Mouse (Mus musculus): Measurements from ENCODE around the gene Clstn1. TPM values are rescaled to one million over a fixed set of nuclear protein-coding genes. Genes with fewer than 3 reads are reported as not detected.

Gene Clstn1
- total and polyA plus RNA-seq, 2 experiments from 2014 or later, result 14.3 to 37.9 TPM

DNA sequence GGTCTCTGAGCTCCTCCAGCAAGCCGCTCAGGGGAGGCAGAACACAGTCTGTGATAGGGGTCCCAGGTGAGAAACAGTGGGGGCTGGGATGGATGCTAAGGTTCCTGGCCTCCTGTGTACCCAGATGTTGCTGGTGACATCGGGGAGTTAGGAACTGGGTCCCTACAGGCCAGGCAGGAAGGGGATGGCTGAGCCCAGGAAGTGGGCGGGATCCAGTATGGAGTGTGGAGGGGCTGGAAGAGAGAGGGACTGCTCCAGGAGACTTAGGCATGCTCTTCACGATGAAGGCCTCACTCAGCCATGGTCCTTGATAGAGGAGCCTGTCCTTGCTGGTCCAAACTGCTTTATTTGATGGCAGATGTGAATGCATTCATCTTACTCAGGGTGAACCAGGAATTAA lies 13.9 kb downstream of the Clstn1 start:
- H3K27ac ChIP-seq (ENCODE audit: low read depth), result no peak overlapping the region
- WGBS, result 76% methylated on average over 4 of the region's 4 CpGs
- no peak for ATAC-seq (ENCODE audit: insufficient read depth, low read depth)
- DNase-seq (ENCODE audit: low spot score), result no peak
- H3K4me1 ChIP-seq (ENCODE audit: control insufficient read depth, insufficient read depth), result peaks cover 5% of the 10 kb centered on the region
- H3K36me3 ChIP-seq (replicated peaks; ENCODE audit: control insufficient read depth, insufficient read depth, low read length), result no peaks in the 10 kb centered on the region
- no peak for TF ChIP-seq CTCF (IDR thresholded peaks at IDR 0.05; ENCODE audit: low read depth)
- TF ChIP-seq EP300 (IDR thresholded peaks at IDR 0.05; ENCODE audit: low read depth), result no peak
- H3K4me3 ChIP-seq (ENCODE audit: low read depth, low read length), result no peak overlapping the region
- H3K9ac ChIP-seq (replicated peaks; ENCODE audit: low read depth, low read length), result no peak overlapping the region
- H3K9me3 ChIP-seq (replicated peaks; ENCODE audit: control insufficient read depth, low read length), result no peaks in the 10 kb centered on the region
- peaks cover 46% of the 10 kb centered on the region for H3K27me3 ChIP-seq (ENCODE audit: control insufficient read depth, insufficient read depth, low read length)
- no peak overlapping the region for H3K4me2 ChIP-seq (ENCODE audit: low read depth, low read length)

DNA sequence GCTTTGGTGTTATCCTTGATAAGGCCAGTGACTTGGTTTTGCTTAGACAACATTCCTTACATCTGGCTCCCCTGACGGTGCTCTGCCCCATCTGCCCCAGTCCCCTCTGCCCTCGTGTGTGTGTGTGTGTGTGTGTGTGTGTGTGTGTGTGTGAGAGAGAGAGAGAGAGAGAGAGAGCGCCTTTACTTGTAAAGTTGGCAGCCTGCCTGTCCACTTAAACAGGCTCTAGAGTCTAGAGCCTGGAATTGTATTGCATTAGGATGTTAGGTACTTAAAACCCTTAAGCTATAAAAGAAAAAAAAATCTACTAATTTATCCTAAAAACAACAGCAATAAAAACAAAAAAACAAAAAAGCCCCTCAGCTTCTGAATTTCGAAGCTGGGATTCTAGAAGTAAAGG lies 15.2 kb downstream of the Clstn1 start:
- ATAC-seq (ENCODE audit: insufficient read depth, low read depth), result 0 out of 2 replicates have a peak, but pooled peaks have one; percentile 27

GRCm38 (mm10) chr4:149602236-149602635 lies 16.0 kb downstream of the Clstn1 start:
- peaks cover 5% of the 10 kb centered on the region for H3K4me1 ChIP-seq (ENCODE audit: control insufficient read depth, insufficient read depth)
- no peak overlapping the region for H3K27ac ChIP-seq (ENCODE audit: low read depth)
- H3K4me2 ChIP-seq (ENCODE audit: low read depth, low read length), result no peak overlapping the region
- no peak overlapping the region for H3K9ac ChIP-seq (replicated peaks; ENCODE audit: low read depth, low read length)
- TF ChIP-seq CTCF (IDR thresholded peaks at IDR 0.05; ENCODE audit: low read depth) (no peak), EP300 (IDR thresholded peaks at IDR 0.05; ENCODE audit: low read depth) (no peak)
- no peaks in the 10 kb centered on the region for H3K36me3 ChIP-seq (replicated peaks; ENCODE audit: control insufficient read depth, insufficient read depth, low read length)
- 71% methylated on average over 7 of the region's 7 CpGs for WGBS
- no peak for DNase-seq (ENCODE audit: low spot score)
- no peak for ATAC-seq (ENCODE audit: insufficient read depth, low read depth)
- peaks cover 58% of the 10 kb centered on the region for H3K27me3 ChIP-seq (ENCODE audit: control insufficient read depth, insufficient read depth, low read length)
- no peaks in the 10 kb centered on the region for H3K9me3 ChIP-seq (replicated peaks; ENCODE audit: control insufficient read depth, low read length)
- H3K4me3 ChIP-seq (ENCODE audit: low read depth, low read length), result no peak overlapping the region

More for the DNA sequence above, 15.2 kb downstream of the Clstn1 start:
- Histone ChIP-seq H3K9ac (replicated peaks; ENCODE audit: low read depth, low read length) (no peak overlapping the region), H3K4me2 (ENCODE audit: low read depth, low read length) (no peak overlapping the region), H3K4me3 (ENCODE audit: low read depth, low read length) (no peak overlapping the region), H3K36me3 (replicated peaks; ENCODE audit: control insufficient read depth, insufficient read depth, low read length) (no peaks in the 10 kb centered on the region), H3K27me3 (ENCODE audit: control insufficient read depth, insufficient read depth, low read length) (peaks cover 52% of the 10 kb centered on the region), H3K9me3 (replicated peaks; ENCODE audit: control insufficient read depth, low read length) (no peaks in the 10 kb centered on the region), H3K4me1 (ENCODE audit: control insufficient read depth, insufficient read depth) (peaks cover 5% of the 10 kb centered on the region), H3K27ac (ENCODE audit: low read depth) (no peak overlapping the region)
- DNase-seq (ENCODE audit: low spot score), result no peak
- 19% methylated on average over 4 of the region's 4 CpGs for WGBS
- TF ChIP-seq CTCF (IDR thresholded peaks at IDR 0.05; ENCODE audit: low read depth), result no peak
- no peak for TF ChIP-seq EP300 (IDR thresholded peaks at IDR 0.05; ENCODE audit: low read depth)

DNA sequence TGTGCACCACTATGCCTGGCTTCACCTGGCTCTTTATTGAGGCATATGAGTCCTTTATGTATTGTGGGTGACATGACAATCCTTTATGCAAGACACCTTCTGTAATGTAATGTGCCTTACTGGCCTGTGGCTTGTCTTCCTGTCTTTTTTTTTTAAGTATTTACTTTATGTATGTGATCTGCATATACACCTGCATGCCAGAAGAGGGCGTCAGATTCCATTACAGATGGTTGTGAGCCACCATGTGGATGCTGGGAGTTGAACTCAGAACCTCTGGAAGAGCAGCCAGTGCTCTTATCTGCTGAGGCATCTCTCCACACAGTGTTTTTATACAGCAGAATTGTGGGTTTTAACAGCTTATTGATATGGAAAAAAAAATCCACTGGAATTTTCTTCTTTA lies 17.6 kb downstream of the Clstn1 start:
- ATAC-seq (ENCODE audit: insufficient read depth, low read depth), result no peak
- H3K27ac ChIP-seq (ENCODE audit: low read depth), result no peak overlapping the region

DNA sequence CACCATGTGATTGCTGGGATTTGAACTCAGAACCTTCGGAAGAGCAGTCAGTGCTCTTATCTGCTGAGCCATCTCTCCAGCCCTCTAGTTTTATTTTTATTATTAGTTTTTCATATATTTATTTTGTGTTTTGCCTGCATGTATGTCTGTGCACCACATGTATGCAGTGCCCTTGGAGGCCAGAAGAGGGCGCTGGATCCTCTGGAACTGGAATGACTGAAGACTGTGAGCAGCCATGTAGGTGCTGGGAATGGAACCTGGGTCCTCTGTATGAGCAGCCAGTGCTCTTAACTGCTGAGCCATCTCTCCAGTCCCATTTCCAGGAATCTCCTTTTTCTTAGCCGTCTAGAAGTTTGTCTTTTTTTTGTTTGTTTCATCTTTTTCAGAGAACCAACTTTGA lies 18.2 kb downstream of the Clstn1 start:
- Histone ChIP-seq H3K27me3 (ENCODE audit: control insufficient read depth, insufficient read depth, low read length) (peaks cover 50% of the 10 kb centered on the region), H3K4me3 (ENCODE audit: low read depth, low read length) (no peak overlapping the region), H3K9me3 (replicated peaks; ENCODE audit: control insufficient read depth, low read length) (no peaks in the 10 kb centered on the region), H3K27ac (ENCODE audit: low read depth) (no peak overlapping the region), H3K4me2 (ENCODE audit: low read depth, low read length) (no peak overlapping the region), H3K4me1 (ENCODE audit: control insufficient read depth, insufficient read depth) (peaks cover 5% of the 10 kb centered on the region), H3K36me3 (replicated peaks; ENCODE audit: control insufficient read depth, insufficient read depth, low read length) (no peaks in the 10 kb centered on the region), H3K9ac (replicated peaks; ENCODE audit: low read depth, low read length) (no peak overlapping the region)
- DNase-seq (ENCODE audit: low spot score) (no peak), ATAC-seq (ENCODE audit: insufficient read depth, low read depth) (no peak)
- TF ChIP-seq CTCF (IDR thresholded peaks at IDR 0.05; ENCODE audit: low read depth) (peak; percentile 5; the same call in 1 of the 2 replicates), EP300 (IDR thresholded peaks at IDR 0.05; ENCODE audit: low read depth) (no peak)
- WGBS, result 77% methylated on average over 3 of the region's 3 CpGs

More for the DNA sequence above, 17.6 kb downstream of the Clstn1 start:
- peaks cover 57% of the 10 kb centered on the region for H3K27me3 ChIP-seq (ENCODE audit: control insufficient read depth, insufficient read depth, low read length)
- H3K36me3 ChIP-seq (replicated peaks; ENCODE audit: control insufficient read depth, insufficient read depth, low read length), result no peaks in the 10 kb centered on the region
- TF ChIP-seq EP300 (IDR thresholded peaks at IDR 0.05; ENCODE audit: low read depth), result no peak
- no peak for TF ChIP-seq CTCF (IDR thresholded peaks at IDR 0.05; ENCODE audit: low read depth)
- WGBS, result 56% methylated on average over 1 of the region's 1 CpGs
- no peaks in the 10 kb centered on the region for H3K9me3 ChIP-seq (replicated peaks; ENCODE audit: control insufficient read depth, low read length)
- no peak for DNase-seq (ENCODE audit: low spot score)
- peaks cover 5% of the 10 kb centered on the region for H3K4me1 ChIP-seq (ENCODE audit: control insufficient read depth, insufficient read depth)
- no peak overlapping the region for H3K9ac ChIP-seq (replicated peaks; ENCODE audit: low read depth, low read length)
- no peak overlapping the region for H3K4me2 ChIP-seq (ENCODE audit: low read depth, low read length)
- H3K4me3 ChIP-seq (ENCODE audit: low read depth, low read length), result no peak overlapping the region

DNA sequence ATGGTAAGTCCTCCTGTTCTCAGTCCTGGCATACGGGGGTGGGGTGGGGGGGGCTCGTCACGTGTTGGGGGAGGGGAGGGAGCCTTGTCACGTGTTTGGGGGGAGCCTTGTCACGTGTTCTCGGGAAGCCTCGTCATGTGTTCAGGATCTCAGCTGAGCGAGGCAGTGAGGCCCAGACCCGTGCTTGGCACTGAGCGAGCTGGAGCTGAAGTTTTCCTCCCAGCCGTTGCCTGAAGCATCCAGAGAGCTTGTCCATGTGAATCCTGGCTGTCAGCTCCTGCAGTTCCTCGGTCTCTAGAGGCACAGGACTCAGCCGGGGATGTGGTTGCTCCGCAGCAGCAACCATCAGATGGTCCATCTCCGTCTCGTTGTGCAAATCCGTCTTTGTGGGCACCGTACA lies 19.8 kb downstream of the Clstn1 start:
- DNase-seq (ENCODE audit: low spot score) (no peak), ATAC-seq (ENCODE audit: insufficient read depth, low read depth) (no peak)
- no peaks in the 10 kb centered on the region for H3K36me3 ChIP-seq (replicated peaks; ENCODE audit: control insufficient read depth, insufficient read depth, low read length)
- no peak overlapping the region for H3K27ac ChIP-seq (ENCODE audit: low read depth)
- H3K9me3 ChIP-seq (replicated peaks; ENCODE audit: control insufficient read depth, low read length), result no peaks in the 10 kb centered on the region
- peaks cover 5% of the 10 kb centered on the region for H3K4me1 ChIP-seq (ENCODE audit: control insufficient read depth, insufficient read depth)
- peaks cover 44% of the 10 kb centered on the region for H3K27me3 ChIP-seq (ENCODE audit: control insufficient read depth, insufficient read depth, low read length)
- WGBS, result 72% methylated on average over 18 of the region's 18 CpGs
- TF ChIP-seq EP300 (IDR thresholded peaks at IDR 0.05; ENCODE audit: low read depth) (no peak), CTCF (IDR thresholded peaks at IDR 0.05; ENCODE audit: low read depth) (no peak)
- no peak overlapping the region for H3K4me2 ChIP-seq (ENCODE audit: low read depth, low read length)
- no peak overlapping the region for H3K9ac ChIP-seq (replicated peaks; ENCODE audit: low read depth, low read length)
- no peak overlapping the region for H3K4me3 ChIP-seq (ENCODE audit: low read depth, low read length)
